Mouse (Mus musculus) brain, embryonic 14.5 days (tissue): ENCODE measurements around the gene Chst5. TPM values are rescaled to one million over a fixed set of nuclear protein-coding genes. Genes with fewer than 3 reads are reported as not detected.

Experiments
- DNase-seq: peaks from one replicate; pipeline ENCODE4 v3.0.0-alpha.2; 2011; ENCODE audit warnings: low read depth
- CTCF ChIP-seq: fragments of 200-500 bp; IDR thresholded peaks from 2 replicates; pipeline ENCODE4 v1.5.1; 2012; ENCODE audit warnings: inconsistent platforms, mild to moderate bottlenecking, moderate library complexity, borderline replicate concordance; ENCODE audit not compliant: insufficient read depth, insufficient read length; ENCODE audit errors: extremely low read depth
- POLR2A ChIP-seq: fragments of 200-500 bp; IDR thresholded peaks from 2 replicates; pipeline ENCODE4 v1.6.1; 2012; ENCODE audit warnings: mild to moderate bottlenecking, inconsistent platforms, borderline replicate concordance; ENCODE audit not compliant: poor library complexity, insufficient read depth, insufficient read length, severe bottlenecking; ENCODE audit errors: extremely low read depth
- polyA plus RNA-seq: library from polyadenylated mRNA; depleted of rRNA; stranded (reverse); fragments of >200 nt; gene quantifications from 2 replicates; pipeline ENCODE4 v1.2.3, GENCODE M21; 2012

Chst5 gene
- polyA plus RNA-seq, 1 experiment, result 3.9 TPM

- TF ChIP-seq CTCF, result no peak
- no peak for TF ChIP-seq POLR2A
- DNase-seq, result no peak
These were observed 10.7 kb upstream of the Chst5 start for GRCm38 (mm10) chr8:111920971-111921370.

- TF ChIP-seq POLR2A (no peak), CTCF (peak; percentile 20; the same call in 1 of the 2 replicates)
- DNase-seq, result no peak
These were observed 9.4 kb upstream of the Chst5 start for GRCm38 (mm10) chr8:111919663-111920062.

GRCm38 (mm10) chr8:111912860-111913432 lies 2.7 kb upstream of the Chst5 start:
- TF ChIP-seq POLR2A, result no peak
- peak; percentile 33; the same call in 1 of the 2 replicates for TF ChIP-seq CTCF
- DNase-seq, result peak; percentile 94

GRCm38 (mm10) chr8:111911572-111911971 lies 1.3 kb upstream of the Chst5 start:
- TF ChIP-seq POLR2A (no peak), CTCF (no peak)
- peak; percentile 66 for DNase-seq

- DNase-seq, result no peak
- TF ChIP-seq CTCF, result no peak
- no peak for TF ChIP-seq POLR2A
These were observed 4.6 kb downstream of the Chst5 start for GRCm38 (mm10) chr8:111905500-111906121.

- no peak for DNase-seq
- TF ChIP-seq POLR2A, result no peak
- no peak for TF ChIP-seq CTCF
These were observed 8.2 kb downstream of the Chst5 start for GRCm38 (mm10) chr8:111902080-111902479.

- peak; percentile 18 for DNase-seq
- TF ChIP-seq CTCF, result no peak
- no peak for TF ChIP-seq POLR2A
These were observed 11.7 kb downstream of the Chst5 start for GRCm38 (mm10) chr8:111898586-111898985.

GRCm38 (mm10) chr8:111894955-111895354 lies 15.3 kb downstream of the Chst5 start:
- TF ChIP-seq CTCF (peak; percentile 14; the same call in 1 of the 2 replicates), POLR2A (no peak)
- no peak for DNase-seq

GRCm38 (mm10) chr8:111892615-111893014 lies 17.6 kb downstream of the Chst5 start:
- no peak for DNase-seq
- TF ChIP-seq POLR2A (no peak), CTCF (no peak)

GRCm38 (mm10) chr8:111891983-111892382 lies 18.3 kb downstream of the Chst5 start:
- TF ChIP-seq POLR2A, result no peak
- TF ChIP-seq CTCF, result no peak
- DNase-seq, result no peak

GRCm38 (mm10) chr8:111890911-111891303 lies 19.3 kb downstream of the Chst5 start:
- no peak for DNase-seq

More at GRCm38 (mm10) chr8:111890911-111891303, 19.3 kb downstream of the Chst5 start:
- no peak for TF ChIP-seq CTCF
- TF ChIP-seq POLR2A, result no peak
